In the genomic region with DNA sequence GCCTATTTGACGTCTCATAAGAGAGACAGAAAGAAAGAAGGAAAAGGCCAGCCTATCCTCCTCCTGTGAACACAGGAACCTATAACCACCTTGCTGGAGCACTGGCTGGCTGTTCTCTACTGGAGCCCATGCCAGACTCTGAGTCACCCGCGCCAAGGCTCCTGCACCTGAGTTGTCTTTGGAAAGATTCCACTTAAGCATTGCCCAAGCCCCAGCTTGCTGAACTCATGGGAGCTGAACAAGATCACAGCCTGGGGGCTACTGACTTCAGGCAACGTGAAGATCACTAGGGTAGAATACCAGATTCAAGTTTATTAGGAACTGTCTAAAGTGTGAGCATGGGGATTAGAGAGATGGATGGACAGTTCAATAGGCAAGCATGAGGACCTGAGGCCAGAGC, we compare ENCODE assay signal across 13 mouse cellular contexts.
DNase-seq lines count a peak whose midpoint lies in the region; ATAC-seq lines count a peak whose summit lies in the region.
"Had no signal": no experiment of that assay in that cellular context is flagged by ENCODE, and none has a peak within 500 bp of the region (broad histone marks: within the 10 kb centered on the region; RNA-seq: fewer than 3 reads in every experiment).

No protein-coding gene starts in this region.

- H3K27me3 ChIP-seq in limb, embryonic 10.5 days (ENCODE audit: low read depth, poor library complexity, severe bottlenecking), result no peaks in the 10 kb centered on the region
- H3K27me3 ChIP-seq: embryonic facial prominence, embryonic 15.5 days; liver, embryonic 15.5 days; midbrain, embryonic 12.5 days had no signal

- H3K9me3 ChIP-seq in limb, embryonic 10.5 days (replicated peaks), result no peaks in the 10 kb centered on the region
- H3K9me3 ChIP-seq: embryonic facial prominence, embryonic 15.5 days; liver, embryonic 15.5 days; midbrain, embryonic 12.5 days had no signal

- no peak overlapping the region for H3K4me3 ChIP-seq in limb, embryonic 10.5 days
- H3K4me3 ChIP-seq: embryonic facial prominence, embryonic 15.5 days; gastrocnemius, adult 2 months; layer of hippocampus, adult 2 months; liver, embryonic 15.5 days; midbrain, embryonic 12.5 days had no signal

- 93% methylated on average over 4 of the region's 4 CpGs for WGBS in limb, embryonic 10.5 days

- H3K36me3 ChIP-seq in limb, embryonic 10.5 days, result no peaks in the 10 kb centered on the region
- H3K36me3 ChIP-seq: embryonic facial prominence, embryonic 15.5 days; liver, embryonic 15.5 days; midbrain, embryonic 12.5 days had no signal

- ATAC-seq in frontal cortex, adult (ENCODE audit: low TSS enrichment), result 0 out of 2 replicates have a peak, but pooled peaks have one; percentile 29
- ATAC-seq in CD4-positive, CD25-positive, alpha-beta regulatory T cell, adult 4 months, result no peak

- H3K27ac ChIP-seq in limb, embryonic 10.5 days, result no peak overlapping the region
- H3K27ac ChIP-seq: embryonic facial prominence, embryonic 15.5 days; gastrocnemius, adult 2 months; layer of hippocampus, adult 2 months; liver, embryonic 15.5 days; midbrain, embryonic 12.5 days had no signal

- H3K4me1 ChIP-seq in limb, embryonic 10.5 days, result peaks cover 18% of the 10 kb centered on the region
- H3K4me1 ChIP-seq: embryonic facial prominence, embryonic 15.5 days had no signal

- no peak for DNase-seq in frontal cortex, postnatal 10 days (ENCODE audit: low spot score in 2 of 2)
- DNase-seq in 3134 (ENCODE audit: extremely low read depth, insufficient read length, low spot score), result peak; percentile 41
- peak; percentile 72 to 74 for DNase-seq in adrenal gland, postnatal 36 days
- peak; percentile 100 for DNase-seq in fat pad, adult 2 months (ENCODE audit: extremely low read depth, low read depth, low spot score)
- DNase-seq in limb, embryonic 10.5 days (ENCODE audit: low spot score), result no peak
- DNase-seq in layer of hippocampus, adult 18-20 months (ENCODE audit: low spot score in 2 of 2), result no peak
- DNase-seq: gastrocnemius, adult 2 months had no signal

Comparison
In these comparisons a context has a peak if more than half of its experiments do, and no peak if none do; other contexts are left out.
1. DNase-seq: peak in 3134 (single experiment), adrenal gland, postnatal 36 days (2 of 2) and fat pad, adult 2 months (single experiment); none in frontal cortex, postnatal 10 days (0 of 2), limb, embryonic 10.5 days (single experiment) and layer of hippocampus, adult 18-20 months (0 of 2).